Mouse (Mus musculus) bone marrow macrophage, adult 2 months (primary cell): ENCODE measurements around the gene Utp11. TPM values are rescaled to one million over a fixed set of nuclear protein-coding genes. Genes with fewer than 3 reads are reported as not detected.

ENCODE experiments used
- H3K27ac ChIP-seq: 2 replicates; pipeline ENCODE4 v1.5.1; 2012; ENCODE audit warnings: low read depth, low read length; ENCODE audit not compliant: insufficient read depth
- H3K4me1 ChIP-seq: 2 replicates; pipeline ENCODE4 v1.6.1; 2012; ENCODE audit warnings: low read length; ENCODE audit not compliant: control insufficient read depth, insufficient read depth
- H3K4me3 ChIP-seq: 2 replicates; pipeline ENCODE4 v1.5.1; 2012; ENCODE audit warnings: mild to moderate bottlenecking, low read length, moderate library complexity; ENCODE audit not compliant: insufficient read depth
- CTCF ChIP-seq: IDR thresholded peaks from 2 replicates; pipeline ENCODE4 v1.5.1; 2012; ENCODE audit warnings: low read depth, mild to moderate bottlenecking, low read length, moderate library complexity
- POLR2A ChIP-seq: IDR thresholded peaks from 2 replicates; pipeline ENCODE4 v1.6.1; 2012; ENCODE audit warnings: mild to moderate bottlenecking, low read depth, low read length, borderline replicate concordance
- polyA plus RNA-seq: library from polyadenylated mRNA; stranded (reverse); fragments of >200 nt; gene quantifications from 2 replicates; pipeline ENCODE4 v1.2.4, GENCODE M21; 2012; ENCODE audit not compliant: missing spikeins, insufficient read depth, insufficient read length

Utp11 gene
- polyA plus RNA-seq, 1 experiment: 45.8 TPM

DNA sequence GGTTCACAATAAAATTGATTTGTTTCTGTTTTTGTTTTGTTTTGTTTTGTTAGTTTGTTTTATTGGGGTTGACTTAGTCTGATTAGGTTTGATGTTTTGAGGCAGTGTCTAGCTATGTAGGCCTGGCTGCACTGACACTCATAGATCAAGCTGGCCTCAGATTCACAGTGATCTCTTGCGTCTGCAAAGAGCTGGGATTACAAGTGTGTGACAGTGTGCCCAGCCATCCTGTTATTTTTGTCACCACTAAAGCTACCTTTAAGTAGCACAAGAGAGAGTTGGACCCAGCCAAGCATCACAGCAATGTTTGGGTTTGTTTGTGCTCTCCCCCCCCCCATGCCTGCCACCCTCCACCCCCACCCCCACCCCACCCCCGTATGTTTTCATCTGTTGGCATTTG is 1.2 kb upstream of the Utp11 start:
- H3K27ac ChIP-seq: no peak overlapping the region
- peaks cover 42% of the 10 kb centered on the region for H3K4me1 ChIP-seq
- TF ChIP-seq CTCF (no peak), POLR2A (no peak)
- H3K4me3 ChIP-seq: no peak overlapping the region

DNA sequence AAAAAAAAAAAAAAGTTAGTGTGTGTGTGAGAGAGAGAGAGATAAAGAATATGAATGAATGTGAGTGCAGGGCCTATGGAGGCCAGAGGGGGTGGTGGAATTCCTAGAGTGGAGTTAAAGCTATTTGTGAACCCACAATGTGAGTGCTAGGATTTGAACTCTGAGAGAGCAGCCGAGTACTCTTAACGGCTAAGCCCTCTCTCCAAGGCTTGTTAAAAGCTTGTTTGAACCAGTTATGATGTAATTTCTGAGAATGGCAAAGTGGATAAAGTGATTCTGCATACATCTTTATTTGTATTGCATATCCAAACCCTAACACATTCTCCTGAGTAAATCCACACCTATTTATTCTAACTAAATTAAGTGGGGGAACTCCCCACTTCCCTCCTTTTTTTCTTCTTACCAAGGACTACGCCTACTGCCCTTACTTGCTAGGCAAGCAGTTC is 961 bp downstream of the Utp11 start:
- Histone ChIP-seq H3K27ac (peak overlapping the region; percentile 35), H3K4me3 (peak overlapping the region; percentile 87), H3K4me1 (peaks cover 32% of the 10 kb centered on the region)

DNA sequence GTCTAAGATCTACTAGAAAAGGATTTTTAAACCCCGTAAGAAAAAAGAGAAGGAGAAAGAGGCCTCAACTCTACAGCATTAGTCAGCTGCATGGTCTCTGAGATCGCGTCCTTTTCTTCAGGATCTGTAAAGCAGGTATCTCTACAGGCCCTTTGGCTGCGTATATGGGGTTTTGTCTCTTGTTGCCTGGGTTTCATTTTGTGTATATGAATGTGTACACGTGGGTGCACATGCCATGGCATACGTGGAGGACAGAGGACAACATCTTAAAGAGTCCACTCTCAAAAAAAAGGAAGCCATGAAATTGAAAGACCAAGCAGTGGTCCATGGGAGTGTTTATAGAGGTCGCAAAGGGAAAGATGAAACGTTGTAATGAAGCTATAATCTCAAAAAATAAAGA is 1.9 kb downstream of the Utp11 start:
- TF ChIP-seq CTCF (no peak), POLR2A (no peak)
- Histone ChIP-seq H3K4me3 (0 out of 2 replicates have a peak overlapping the region, but pooled peaks have one; percentile 5), H3K27ac (no peak overlapping the region; the same call in 1 of the 2 replicates), H3K4me1 (peaks cover 31% of the 10 kb centered on the region)

More for the DNA sequence above, 961 bp downstream of the Utp11 start:
- no peak for TF ChIP-seq POLR2A
- TF ChIP-seq CTCF: no peak

DNA sequence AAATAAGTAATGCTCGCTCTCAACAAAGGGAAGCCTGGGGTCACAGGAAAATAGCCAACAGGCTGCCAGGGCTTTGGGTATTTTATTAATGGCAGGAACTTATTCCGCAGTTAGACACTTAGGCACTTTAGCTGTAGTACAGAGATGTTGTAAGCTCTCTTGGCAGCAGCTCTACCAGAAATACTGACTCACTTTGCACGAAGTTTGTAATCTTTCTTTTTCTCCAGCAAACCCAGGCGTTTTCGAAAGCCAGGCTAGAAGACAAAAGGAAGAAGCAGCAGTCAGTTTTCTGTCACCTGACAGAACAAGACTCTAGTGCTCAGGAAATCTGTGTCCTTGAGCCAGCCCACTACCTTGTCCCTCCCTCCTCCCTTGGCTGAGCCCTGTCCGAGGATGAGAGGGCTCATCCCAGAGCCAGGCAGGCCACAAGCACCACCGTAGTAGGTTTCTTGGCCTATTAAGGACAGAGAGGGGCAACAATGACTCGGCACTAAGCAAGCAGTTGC is 7.5 kb downstream of the Utp11 start:
- peak overlapping the region; percentile 64 for H3K27ac ChIP-seq
- H3K4me1 ChIP-seq: peaks cover 25% of the 10 kb centered on the region
- no peak overlapping the region for H3K4me3 ChIP-seq
- no peak for TF ChIP-seq POLR2A
- TF ChIP-seq CTCF: no peak

DNA sequence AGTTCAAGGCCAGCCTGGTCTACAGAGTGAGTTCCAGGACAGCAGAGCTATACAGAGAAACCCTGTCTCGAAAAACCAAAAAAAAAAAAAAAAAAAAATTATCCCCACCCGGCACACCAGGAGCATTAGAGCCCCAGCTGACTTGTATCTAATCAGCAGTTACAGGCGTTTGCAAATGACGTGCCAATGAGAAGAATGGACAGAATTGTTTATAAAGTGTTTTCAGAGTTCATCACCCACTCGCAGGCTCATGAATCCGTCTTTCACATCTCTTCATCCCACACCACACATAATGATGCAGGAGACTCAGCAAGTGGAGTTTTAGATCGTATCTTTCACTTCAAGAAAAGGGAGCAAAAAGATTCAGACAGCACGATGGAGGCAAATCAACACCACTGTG is 7.9 kb downstream of the Utp11 start:
- peaks cover 21% of the 10 kb centered on the region for H3K4me1 ChIP-seq
- H3K4me3 ChIP-seq: no peak overlapping the region
- H3K27ac ChIP-seq: peak overlapping the region; percentile 64; the same call in 1 of the 2 replicates
- no peak for TF ChIP-seq CTCF
- TF ChIP-seq POLR2A: no peak

DNA sequence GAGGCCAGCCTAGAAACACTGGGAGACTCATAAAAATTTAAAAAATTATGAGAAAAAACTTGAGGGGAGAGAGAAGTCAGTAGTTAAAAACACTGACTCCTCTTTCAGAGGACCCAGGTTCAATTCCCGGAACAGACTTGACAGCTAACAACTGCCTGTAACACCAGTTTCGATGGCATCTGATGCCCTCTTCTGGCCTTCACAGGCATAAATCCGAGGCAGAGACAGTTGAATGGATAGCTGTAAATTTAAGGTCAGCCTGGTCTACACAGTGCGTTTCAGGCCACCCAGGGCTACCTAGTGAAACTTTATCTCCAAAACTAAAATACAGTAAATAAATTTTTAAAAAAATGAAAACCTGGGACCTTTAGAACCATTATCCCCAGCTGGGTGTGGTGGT is 8.4 kb downstream of the Utp11 start:
- TF ChIP-seq CTCF (no peak), POLR2A (no peak)
- Histone ChIP-seq H3K27ac (no peak overlapping the region), H3K4me1 (peaks cover 21% of the 10 kb centered on the region), H3K4me3 (no peak overlapping the region)

DNA sequence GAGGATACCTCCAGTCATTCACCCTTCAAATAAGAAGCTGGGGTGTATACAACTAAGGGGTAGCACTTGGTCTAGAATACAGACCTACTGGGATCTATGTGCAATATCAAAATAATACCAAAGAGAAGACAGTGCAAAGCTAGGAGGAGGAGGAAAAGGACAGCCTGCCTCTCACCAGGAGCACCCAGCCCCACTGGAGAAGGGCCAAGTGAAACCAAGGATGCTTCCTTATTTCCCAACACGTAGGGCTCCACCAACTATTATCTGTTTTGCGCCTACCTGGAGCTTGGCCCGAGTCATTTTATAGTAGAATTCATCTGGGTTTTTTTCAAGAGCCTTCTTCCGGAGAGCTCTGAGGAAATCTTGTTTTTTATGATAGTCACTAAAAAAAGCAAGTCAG is 9.9 kb downstream of the Utp11 start:
- Histone ChIP-seq H3K4me1 (peaks cover 18% of the 10 kb centered on the region), H3K27ac (no peak overlapping the region), H3K4me3 (no peak overlapping the region)
- TF ChIP-seq CTCF: no peak
- no peak for TF ChIP-seq POLR2A

DNA sequence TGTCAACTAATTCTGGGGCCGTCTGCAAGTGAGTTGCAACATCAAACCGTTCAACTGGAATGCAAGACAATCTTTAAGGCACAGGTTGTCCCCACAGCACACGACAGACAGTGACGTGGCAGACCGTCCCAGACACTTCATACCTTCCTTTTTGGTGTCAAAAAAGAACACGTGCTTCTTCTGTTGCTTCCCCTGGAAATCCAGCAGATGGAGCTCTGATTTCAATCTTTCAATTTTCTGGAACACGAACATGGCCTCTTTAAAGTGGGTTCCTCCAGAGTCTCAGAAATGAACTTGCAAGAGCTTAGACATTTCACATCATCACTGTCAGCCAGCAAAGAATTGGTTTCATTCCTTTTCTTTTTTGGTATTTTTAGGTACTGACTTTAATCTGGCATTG is 11.1 kb downstream of the Utp11 start:
- no peak overlapping the region for H3K4me3 ChIP-seq
- H3K4me1 ChIP-seq: peaks cover 18% of the 10 kb centered on the region
- TF ChIP-seq POLR2A (no peak), CTCF (0 out of 2 replicates have a peak, but pooled peaks have one; percentile 18)
- H3K27ac ChIP-seq: no peak overlapping the region

DNA sequence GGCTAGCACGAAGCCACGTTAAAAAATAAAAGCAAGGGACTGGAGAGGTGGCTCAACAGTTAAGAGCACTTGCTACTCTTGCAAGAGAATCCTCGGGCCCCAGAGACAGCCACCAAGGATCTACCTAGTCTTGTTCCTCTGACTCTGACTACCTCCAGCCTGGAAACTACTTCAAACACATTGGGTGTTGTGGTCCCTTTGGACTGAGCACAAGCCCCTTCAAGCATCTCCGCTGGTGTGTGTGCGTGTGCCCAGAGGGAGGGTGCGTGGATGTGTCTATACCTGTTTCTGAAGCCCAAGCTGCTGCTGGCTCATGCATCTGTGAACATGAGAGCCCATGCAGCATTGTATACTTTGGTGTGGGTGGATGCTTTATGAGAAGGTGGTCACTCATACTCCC is 17.4 kb downstream of the Utp11 start:
- H3K4me3 ChIP-seq: no peak overlapping the region
- H3K27ac ChIP-seq: no peak overlapping the region
- H3K4me1 ChIP-seq: no peaks in the 10 kb centered on the region
- no peak for TF ChIP-seq CTCF
- no peak for TF ChIP-seq POLR2A

DNA sequence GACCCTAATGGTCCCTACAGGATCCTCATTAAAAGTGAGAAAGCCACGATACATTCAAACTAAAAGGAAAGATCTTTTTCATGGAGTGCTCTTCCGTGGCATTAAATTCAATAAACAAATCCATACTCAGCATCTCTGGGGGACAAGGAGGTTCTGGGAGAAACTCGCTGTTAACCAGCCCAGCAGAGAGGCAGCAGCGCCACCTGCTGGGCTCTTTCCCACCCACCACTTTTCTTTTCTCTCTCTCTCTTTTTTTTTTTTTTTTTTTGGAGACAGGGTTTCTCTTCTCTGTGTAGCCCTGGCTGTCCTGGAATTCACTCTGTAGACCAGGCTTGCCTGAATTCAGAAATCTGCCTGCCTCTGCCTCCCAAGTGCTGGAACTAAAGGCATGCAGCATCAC is 18.4 kb downstream of the Utp11 start:
- no peaks in the 10 kb centered on the region for H3K4me1 ChIP-seq
- no peak for TF ChIP-seq POLR2A
- peak; percentile 66; the same call in 1 of the 2 replicates for TF ChIP-seq CTCF
- H3K27ac ChIP-seq: no peak overlapping the region
- H3K4me3 ChIP-seq: no peak overlapping the region
